Mouse (Mus musculus) layer of hippocampus, postnatal 36 days (tissue): Measurements from ENCODE around the gene Pon3. TPM values are rescaled to one million over a fixed set of nuclear protein-coding genes. Genes with fewer than 3 reads are reported as not detected.
"Not testable (repeated sequence)": the region's sequence is repeated elsewhere in the genome, so short reads cannot be mapped to it uniquely, and the experiment has no call there.

Source experiments
- DNase-seq, 2 experiments: peaks; one replicate each; pipeline ENCODE4 v3.0.0; 2022
- total RNA-seq, 2 experiments: library from RNA; stranded (reverse); gene quantifications; 2 replicates each; pipeline ENCODE4 v1.2.3; 2021

Gene Pon3
- total RNA-seq, 2 experiments from 2014 or later: 2.0 to 2.2 TPM

DNA sequence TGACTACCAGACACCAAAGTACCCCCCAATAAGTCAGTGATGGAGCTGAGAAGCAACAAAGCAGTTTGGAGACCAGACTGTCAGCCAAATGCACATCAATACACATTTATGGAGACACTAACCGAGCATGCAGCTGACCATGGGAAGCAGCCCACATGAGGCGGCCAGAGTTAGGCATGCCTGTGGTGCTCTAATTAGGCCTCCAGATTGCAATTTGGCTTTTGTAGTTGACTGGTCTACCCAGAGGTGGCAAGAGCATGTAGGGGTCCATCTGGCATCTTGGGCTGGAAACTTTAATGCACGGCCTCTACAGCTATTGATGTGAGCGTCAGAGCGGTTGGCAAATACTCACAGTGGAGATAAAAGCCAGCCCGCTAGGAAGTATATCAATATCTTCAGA, 10.2 kb downstream of the Pon3 start:
- no peak for DNase-seq

- no peak for DNase-seq
Measured at GRCm38 (mm10) chr6:5238799-5239198, 17.3 kb downstream of the Pon3 start.

GRCm38 (mm10) chr6:5237510-5237909, 18.6 kb downstream of the Pon3 start:
- DNase-seq: no peak

GRCm38 (mm10) chr6:5236843-5237371, 19.2 kb downstream of the Pon3 start:
- DNase-seq: no peak

DNA sequence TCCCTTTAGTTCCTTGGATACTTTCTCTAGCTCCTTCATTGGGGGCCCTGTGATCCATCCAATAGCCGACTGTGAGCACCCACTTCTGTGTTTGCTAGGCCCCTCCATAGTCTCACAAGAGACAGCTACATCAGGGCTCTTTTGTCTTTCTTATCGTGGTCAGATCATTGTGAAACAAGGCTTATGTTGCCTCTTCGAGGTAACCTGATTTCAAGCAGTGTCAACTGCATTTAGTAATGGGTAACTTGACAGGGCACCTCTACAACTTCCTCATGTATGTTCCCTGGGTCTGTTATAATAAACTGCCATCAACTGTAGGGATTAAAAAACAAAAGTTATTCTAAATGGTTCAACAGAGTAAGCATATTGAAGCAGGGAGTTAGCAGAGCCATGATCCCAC, 21.5 kb downstream of the Pon3 start:
- DNase-seq: no peak

DNA sequence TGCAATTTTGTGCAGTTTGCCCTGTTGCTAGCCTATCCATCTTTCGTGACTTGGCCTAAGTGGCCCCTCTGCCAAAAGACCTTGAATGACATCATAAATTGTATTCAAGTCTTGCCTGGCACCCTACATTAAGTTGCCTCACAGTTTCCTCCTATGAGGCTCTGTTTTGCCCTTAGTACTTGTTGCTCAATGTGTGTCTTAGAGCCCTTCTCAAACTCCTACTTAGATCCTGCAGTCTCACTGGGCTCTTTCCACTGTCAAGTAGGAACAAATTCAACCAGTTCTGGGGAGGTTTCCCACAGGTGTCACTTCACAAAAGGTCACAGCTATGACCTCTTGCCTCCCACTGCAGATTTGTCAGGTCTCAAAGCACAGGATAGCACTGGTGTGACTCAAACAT, 22.3 kb downstream of the Pon3 start:
- DNase-seq: no peak

- no peak for DNase-seq
Measured at GRCm38 (mm10) chr6:5232022-5232421, 24.1 kb downstream of the Pon3 start.

DNA sequence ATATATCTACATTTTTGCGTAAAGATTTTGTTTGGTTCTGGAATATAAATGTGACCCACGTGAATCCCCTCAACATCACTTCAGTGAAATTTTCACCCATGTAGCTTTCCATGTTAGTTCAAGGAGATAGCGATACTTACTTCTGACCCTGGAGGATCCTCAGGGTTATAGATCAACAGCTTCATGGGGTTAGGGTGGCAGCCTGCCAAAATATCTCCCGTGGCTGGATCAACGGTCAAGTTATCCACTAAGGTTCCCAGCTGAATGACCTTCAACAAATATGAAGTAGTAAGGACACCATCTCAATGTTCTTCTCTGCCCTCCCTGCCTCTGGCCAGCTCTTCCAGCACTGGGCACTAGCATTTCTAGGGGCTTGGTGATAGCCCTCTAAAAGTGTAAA, 25.8 kb downstream of the Pon3 start:
- no peak for DNase-seq

DNA sequence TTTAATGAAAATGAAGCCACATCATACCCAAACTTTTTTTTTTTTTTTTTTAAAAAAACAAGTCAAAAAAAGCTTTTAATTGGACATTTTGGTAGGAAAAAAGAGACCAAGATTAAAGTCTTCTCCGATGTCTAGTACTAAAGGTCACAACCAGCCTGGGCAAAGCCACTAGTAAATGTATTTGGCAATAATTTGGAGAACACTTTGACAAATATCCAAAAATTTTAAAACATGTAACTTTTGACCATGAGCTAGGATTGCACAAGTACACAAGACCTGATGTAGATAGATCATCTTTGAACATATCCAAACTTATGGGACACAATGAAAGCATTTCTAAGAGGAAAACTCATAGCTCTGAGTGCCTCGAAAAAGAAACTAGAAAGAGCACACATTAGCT, 32.5 kb downstream of the Pon3 start:
- not testable (repeated sequence) for DNase-seq

GRCm38 (mm10) chr6:5222080-5222479, 34.0 kb downstream of the Pon3 start:
- no peak for DNase-seq

- no peak for DNase-seq
Measured at GRCm38 (mm10) chr6:5218190-5218589, 37.9 kb downstream of the Pon3 start.

DNA sequence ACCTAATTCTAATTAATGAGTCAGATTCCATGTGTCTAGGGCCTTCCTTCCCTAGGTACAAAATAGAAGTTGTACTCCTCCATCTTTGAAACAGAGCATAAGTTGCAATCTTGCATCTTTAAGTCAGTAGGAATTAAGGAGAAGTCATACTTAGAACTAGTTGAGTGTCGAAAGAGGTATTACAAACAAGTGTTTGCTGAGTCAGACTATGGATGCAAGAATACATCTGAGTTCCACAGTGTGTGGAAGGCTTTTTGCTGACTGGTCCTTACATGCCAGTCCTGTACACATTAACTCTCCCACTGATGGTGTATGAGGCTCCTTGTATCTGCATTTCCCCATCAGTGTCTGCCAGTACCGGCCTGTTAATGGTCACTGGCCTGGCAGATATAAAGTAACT, 48.3 kb downstream of the Pon3 start:
- DNase-seq: no peak

DNA sequence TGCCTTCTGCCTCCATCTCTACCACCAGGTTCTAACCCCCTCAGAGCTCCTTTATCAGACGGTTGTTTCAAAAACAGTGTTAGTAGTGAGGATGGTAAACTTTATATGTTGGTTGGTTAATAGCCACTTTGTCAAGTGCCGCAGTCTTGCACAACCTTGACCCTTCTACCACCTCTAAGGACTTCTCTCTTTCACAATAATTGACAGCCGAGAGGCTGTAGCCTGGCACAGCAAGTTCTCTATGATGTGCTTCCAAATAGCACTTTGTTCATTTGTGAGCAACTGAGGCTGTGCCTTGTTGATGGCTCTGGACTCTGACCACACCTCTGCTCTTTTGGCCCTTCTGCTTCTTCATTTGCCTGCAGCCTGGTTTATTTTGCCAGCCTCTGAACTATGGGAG, 56.2 kb downstream of the Pon3 start:
- no peak for DNase-seq

GRCm38 (mm10) chr6:5199376-5199905, 56.6 kb downstream of the Pon3 start:
- no peak for DNase-seq

DNA sequence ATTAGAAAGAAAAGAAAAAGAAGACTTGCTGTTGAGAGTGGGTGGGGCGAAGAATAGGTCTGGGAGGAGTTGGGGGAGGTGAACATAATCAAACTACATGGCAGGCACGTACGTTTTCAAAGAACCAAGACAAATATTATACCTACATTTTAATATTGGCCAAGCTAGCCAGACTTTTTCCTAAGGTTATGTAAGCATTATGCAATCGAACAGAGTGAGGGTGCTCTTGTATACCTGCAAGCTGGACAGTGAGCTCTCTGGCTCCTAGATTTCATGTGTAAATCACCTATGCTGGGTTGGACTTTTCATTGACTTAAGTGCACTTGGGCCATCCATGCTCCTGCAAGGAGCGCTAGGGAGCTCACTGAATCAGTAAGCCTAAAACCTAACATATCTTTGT, 57.5 kb downstream of the Pon3 start:
- no peak for DNase-seq

DNA sequence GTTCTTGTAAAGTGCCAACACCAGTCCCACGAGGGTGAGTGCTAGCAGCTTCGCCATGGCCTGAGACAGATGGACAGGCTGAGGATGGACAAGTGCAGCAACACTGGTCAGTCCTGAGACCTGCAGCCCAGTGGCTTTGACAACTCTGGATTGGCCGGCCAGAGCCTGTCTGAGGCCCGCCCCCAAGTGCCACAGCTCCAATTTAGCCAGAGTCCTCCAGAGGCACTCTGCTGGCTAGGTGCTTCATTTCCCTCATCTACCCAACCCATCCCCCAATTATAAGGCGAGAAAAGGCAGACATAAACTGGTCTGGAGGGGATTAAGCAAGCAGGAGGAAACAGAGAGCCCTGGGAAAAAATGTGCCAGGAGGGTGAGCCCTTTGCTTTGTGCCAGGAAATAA, 62.4 kb downstream of the Pon3 start, which contains the start of gene Pon1:
Gene Pon1, minus strand, starts transcription at position 254 of the 400 bp plus-strand sequence.
- no peak for DNase-seq

- no peak for DNase-seq
Measured at GRCm38 (mm10) chr6:5190761-5191160, 65.3 kb downstream of the Pon3 start.

- no peak for DNase-seq
Measured at GRCm38 (mm10) chr6:5189507-5189906, 66.6 kb downstream of the Pon3 start.

DNA sequence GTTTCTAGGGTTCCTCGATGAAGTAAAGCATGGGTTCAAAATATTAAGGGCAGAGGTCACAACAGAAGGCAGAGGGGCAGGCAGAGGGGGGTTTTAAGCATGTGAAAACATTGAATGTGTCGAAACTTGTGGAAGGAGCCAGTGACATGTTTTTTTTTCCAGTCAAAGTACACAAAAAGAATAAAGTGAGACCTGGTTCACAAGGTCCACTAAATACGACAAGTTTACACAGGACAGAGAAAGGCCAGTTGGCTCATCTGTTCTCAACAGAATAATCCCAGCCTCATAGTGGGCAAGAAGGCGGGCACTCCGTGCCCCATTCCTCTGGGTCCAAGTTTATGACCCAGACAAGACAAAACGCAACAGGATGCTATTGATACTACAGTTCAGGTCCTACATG, 67.1 kb downstream of the Pon3 start:
- DNase-seq: no peak

GRCm38 (mm10) chr6:5188036-5188435, 68.0 kb downstream of the Pon3 start:
- DNase-seq: no peak

DNA sequence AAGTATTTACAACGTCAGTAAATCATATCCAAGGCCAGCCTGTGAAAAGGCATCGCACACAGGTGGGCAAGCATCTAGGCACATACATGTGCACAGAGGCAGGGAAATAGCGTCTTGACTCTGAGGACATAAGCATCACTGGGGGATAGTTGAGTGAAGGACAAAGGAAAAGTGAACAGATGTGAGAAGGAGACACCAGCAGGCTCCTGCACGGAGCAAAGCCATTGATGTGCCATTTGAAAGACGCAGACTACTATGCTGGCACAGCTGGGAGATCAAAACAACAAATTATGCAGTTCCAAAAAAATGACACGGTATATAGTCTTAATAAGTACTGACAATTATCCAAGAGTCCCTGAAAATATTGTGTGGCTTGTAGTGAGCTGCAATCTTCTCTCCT, 68.5 kb downstream of the Pon3 start:
- no peak for DNase-seq

- no peak for DNase-seq
Measured at GRCm38 (mm10) chr6:5186229-5186950, 69.7 kb downstream of the Pon3 start.

GRCm38 (mm10) chr6:5180645-5181044, 75.4 kb downstream of the Pon3 start:
- DNase-seq: no peak

DNA sequence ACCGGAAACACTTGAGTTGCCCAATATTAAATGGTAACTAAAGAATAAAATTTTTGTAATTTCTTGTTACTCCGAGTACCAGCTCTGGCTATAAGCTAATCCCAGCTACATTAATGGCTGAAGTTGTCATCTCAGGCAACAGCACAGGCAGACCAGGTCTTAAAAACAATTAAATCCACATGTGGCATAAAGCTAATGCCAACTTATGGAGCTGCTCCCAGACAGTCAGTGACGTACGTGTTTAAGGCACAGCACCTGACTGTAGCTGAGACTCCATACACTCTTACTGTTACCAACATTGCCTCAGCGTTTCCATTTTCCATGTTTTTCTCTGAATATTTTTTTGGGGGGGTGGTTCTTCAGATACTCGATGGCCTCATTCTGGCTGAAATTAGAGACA, 76.9 kb downstream of the Pon3 start:
- DNase-seq: no peak
